Mouse (Mus musculus): Measurements from ENCODE around the gene Smad3. TPM values are rescaled to one million over a fixed set of nuclear protein-coding genes. Genes with fewer than 3 reads are reported as not detected.

The Smad3 gene
- polyA plus RNA-seq, 1 experiment from 2014 or later = 7.7 TPM

Other genes starting within 250 kb of the Smad3 start
- 0.14 and 0.16 TPM in 2 replicates for gene Iqch, start 155.5 kb downstream of the Smad3 start, polyA plus RNA-seq (2015; fragmentation: Nextera tagmentation; extraction: Ambion mirVana)
- gene Aagab, start 155.3 kb downstream of the Smad3 start, polyA plus RNA-seq (2015; fragmentation: Nextera tagmentation; extraction: Ambion mirVana) = 63.4 and 66.0 TPM in 2 replicates

All from hindbrain, embryonic 16.5 days (tissue).